Mouse (Mus musculus): Measurements from ENCODE around the gene Madcam1. TPM values are rescaled to one million over a fixed set of nuclear protein-coding genes. Genes with fewer than 3 reads are reported as not detected.

Gene Madcam1
- total and polyA plus RNA-seq, 3 experiments = 61.9 to 171 (median 110) TPM

GRCm38 (mm10) chr10:79693580-79694378, 29.4 kb downstream of the Madcam1 start:
- H3K27me3 ChIP-seq (replicated peaks) = no peaks in the 10 kb centered on the region
- dilution Hi-C loops (cut with MboI; ENCODE audit: extremely low pct_ligation_motif_present, extremely low pct_unique_long_range_greater_than_20kb, low sequenced_read_pairs) = no loop called here
- no peak for DNase-seq (ENCODE audit: extremely low read depth)
- H3K36me3 ChIP-seq (replicated peaks in 1 of 2; ENCODE audit: control insufficient read depth in 1 of 2, insufficient read depth in 1 of 2, low read length in 1 of 2) = peaks cover 6 to 19% of the 10 kb centered on the region in 2 experiments
- no peak overlapping the region for H3K4me3 ChIP-seq (replicated peaks in 1 of 3; ENCODE audit: low read depth in 2 of 3, low read length in 2 of 3, poor library complexity in 1 of 3)
- H3K9me3 ChIP-seq (replicated peaks; ENCODE audit: low read length) = peaks cover 6% of the 10 kb centered on the region
- in situ Hi-C loops (cut with MboI; ENCODE audit: low pct_ligation_motif_present, low pct_unique_long_range_greater_than_20kb, low sequenced_read_pairs) = loop anchor here (5.0 kb wide), 3 partner anchors 39 to 119 kb away; no protein-coding TSS in a partner anchor
- H3K4me2 ChIP-seq (ENCODE audit: insufficient read depth, low read depth, poor library complexity, severe bottlenecking) = no peak overlapping the region
- TF ChIP-seq CHD1 (IDR thresholded peaks at IDR 0.05; ENCODE audit: low read depth, low read length) (no peak), JUND (conservative IDR thresholded peaks at IDR 0.05; ENCODE audit: low read depth, low read length) (no peak), IRF4 (IDR thresholded peaks at IDR 0.05; ENCODE audit: low read depth, low read length) (no peak), NELFE (IDR thresholded peaks at IDR 0.05; ENCODE audit: low read depth, low read length) (no peak), MAZ (IDR thresholded peaks at IDR 0.05; ENCODE audit: low read depth, low read length) (no peak), UBTF (IDR thresholded peaks at IDR 0.05; ENCODE audit: low read depth, low read length) (no peak), POLR2A (IDR thresholded peaks at IDR 0.05; ENCODE audit: low read depth, low read length) (no peak), MAX (IDR thresholded peaks at IDR 0.05; ENCODE audit: low read length) (no peak), MEF2A (IDR thresholded peaks at IDR 0.05; ENCODE audit: borderline replicate concordance, low read depth, low read length) (no peak), ZC3H11A (IDR thresholded peaks at IDR 0.05; ENCODE audit: low read depth, low read length) (no peak), NRF1 (IDR thresholded peaks at IDR 0.05; ENCODE audit: low read depth, low read length) (no peak), MXI1 (IDR thresholded peaks at IDR 0.05; ENCODE audit: low read depth, low read length) (no peak), ZKSCAN1 (IDR thresholded peaks at IDR 0.05; ENCODE audit: borderline replicate concordance, low read depth, low read length) (no peak), CTCF (conservative IDR thresholded peaks at IDR 0.05 in 1 of 2, IDR thresholded peaks at IDR 0.05 in 1 of 2; ENCODE audit: low read depth in 2 of 2, low read length in 2 of 2) (no peak), ZMIZ1 (IDR thresholded peaks at IDR 0.05; ENCODE audit: low read depth, low read length) (no peak), ETS1 (conservative IDR thresholded peaks at IDR 0.05; ENCODE audit: low read depth, low read length) (no peak), RAD21 (IDR thresholded peaks at IDR 0.05; ENCODE audit: low read depth, low read length) (no peak)
- peaks cover 0 to 9% of the 10 kb centered on the region in 2 experiments; a peak in 1 of 4 replicates for H3K4me1 ChIP-seq (ENCODE audit: control insufficient read depth in 1 of 2, insufficient read depth in 2 of 2)
- H3K9ac ChIP-seq (ENCODE audit: insufficient read depth, low read depth) = no peak overlapping the region
- no peaks in the 10 kb centered on the region for H3K79me2 ChIP-seq (replicated peaks; ENCODE audit: control insufficient read depth, extremely low read depth, insufficient read depth, poor library complexity, severe bottlenecking)
- no peak overlapping the region for H3K27ac ChIP-seq (ENCODE audit: insufficient read depth, low read depth)

GRCm38 (mm10) chr10:79694379-79694655, 30.0 kb downstream of the Madcam1 start:
- Histone ChIP-seq H3K27ac (ENCODE audit: insufficient read depth, low read depth) (no peak overlapping the region), H3K36me3 (replicated peaks in 1 of 2; ENCODE audit: control insufficient read depth in 1 of 2, insufficient read depth in 1 of 2, low read length in 1 of 2) (peaks cover under 1 to 13% of the 10 kb centered on the region in 2 experiments), H3K9ac (ENCODE audit: insufficient read depth, low read depth) (no peak overlapping the region), H3K4me1 (ENCODE audit: control insufficient read depth in 1 of 2, insufficient read depth in 2 of 2) (peaks cover 0 to 3% of the 10 kb centered on the region in 2 experiments; a peak in 1 of 4 replicates), H3K27me3 (replicated peaks) (no peaks in the 10 kb centered on the region), H3K4me3 (replicated peaks in 1 of 3; ENCODE audit: low read depth in 2 of 3, low read length in 2 of 3, poor library complexity in 1 of 3) (no peak overlapping the region), H3K4me2 (ENCODE audit: insufficient read depth, low read depth, poor library complexity, severe bottlenecking) (no peak overlapping the region), H3K79me2 (replicated peaks; ENCODE audit: control insufficient read depth, extremely low read depth, insufficient read depth, poor library complexity, severe bottlenecking) (no peaks in the 10 kb centered on the region), H3K9me3 (replicated peaks; ENCODE audit: low read length) (peaks cover 6% of the 10 kb centered on the region)
- dilution Hi-C loops (cut with MboI; ENCODE audit: extremely low pct_ligation_motif_present, extremely low pct_unique_long_range_greater_than_20kb, low sequenced_read_pairs) (no loop called here), in situ Hi-C loops (cut with MboI; ENCODE audit: low pct_ligation_motif_present, low pct_unique_long_range_greater_than_20kb, low sequenced_read_pairs) (loop anchor here (5.0 kb wide), 3 partner anchors 38 to 118 kb away; no protein-coding TSS in a partner anchor)
- DNase-seq (ENCODE audit: extremely low read depth) = no peak
- TF ChIP-seq ZKSCAN1 (IDR thresholded peaks at IDR 0.05; ENCODE audit: borderline replicate concordance, low read depth, low read length) (no peak), MEF2A (IDR thresholded peaks at IDR 0.05; ENCODE audit: borderline replicate concordance, low read depth, low read length) (no peak), MXI1 (IDR thresholded peaks at IDR 0.05; ENCODE audit: low read depth, low read length) (no peak), NRF1 (IDR thresholded peaks at IDR 0.05; ENCODE audit: low read depth, low read length) (no peak), USF2 (conservative IDR thresholded peaks at IDR 0.05; ENCODE audit: low read depth, low read length) (no peak), JUND (conservative IDR thresholded peaks at IDR 0.05; ENCODE audit: low read depth, low read length) (no peak), ZC3H11A (IDR thresholded peaks at IDR 0.05; ENCODE audit: low read depth, low read length) (no peak), MYC (IDR thresholded peaks at IDR 0.05; ENCODE audit: low read depth, low read length) (no peak), MAFK (IDR thresholded peaks at IDR 0.05; ENCODE audit: insufficient replicate concordance, low read length) (no peak), GABPA (IDR thresholded peaks at IDR 0.05; ENCODE audit: insufficient replicate concordance, low read depth, low read length) (no peak)
